Mouse (Mus musculus): ENCODE data around the gene Slc29a1. TPM values are rescaled to one million over a fixed set of nuclear protein-coding genes. Genes with fewer than 3 reads are reported as not detected.
A peak's percentile ranks its signal among the peaks of the same experiment; 100 is the strongest.

The Slc29a1 gene
- polyA plus RNA-seq, 1 experiment from 2014 or later = 38.2 TPM

- Histone ChIP-seq H3K27me3 (peaks cover 8% of the 10 kb centered on the region), H3K4me2 (no peak overlapping the region), H3K9me3 (no peaks in the 10 kb centered on the region), H3K4me1 (replicated peaks) (peaks cover 6% of the 10 kb centered on the region; the same call in 1 of the 2 replicates), H3K4me3 (no peak overlapping the region), H3K27ac (no peak overlapping the region), H3K9ac (no peak overlapping the region), H3K36me3 (no peaks in the 10 kb centered on the region)
- ATAC-seq (ENCODE audit: low FRiP score) = no peak
- WGBS = 82% methylated on average over 15 of the region's 15 CpGs
Observed at GRCm38 (mm10) chr17:45606992-45607879, 7.8 kb upstream of the Slc29a1 start.

- H3K36me3 ChIP-seq = no peaks in the 10 kb centered on the region
- no peak overlapping the region for H3K4me3 ChIP-seq
- ATAC-seq (ENCODE audit: low FRiP score) = no peak
- no peaks in the 10 kb centered on the region for H3K9me3 ChIP-seq
- H3K9ac ChIP-seq = no peak overlapping the region
- 79% methylated on average over 3 of the region's 3 CpGs for WGBS
- H3K4me2 ChIP-seq = no peak overlapping the region
- H3K27me3 ChIP-seq = peaks cover 32% of the 10 kb centered on the region
- peaks cover 21% of the 10 kb centered on the region for H3K4me1 ChIP-seq (replicated peaks)
- H3K27ac ChIP-seq = no peak overlapping the region
Observed at GRCm38 (mm10) chr17:45602984-45603383, 3.6 kb upstream of the Slc29a1 start.

- no peak within 1 kb of the TSS for H3K27ac ChIP-seq
- ATAC-seq (ENCODE audit: low FRiP score) = peak; percentile 32; the same call in 1 of the 2 replicates
- H3K4me3 ChIP-seq = no peak within 1 kb of the TSS
- peaks cover 35% of the 10 kb centered on the region for H3K27me3 ChIP-seq
- no peaks in the 10 kb centered on the region for H3K36me3 ChIP-seq
- H3K4me1 ChIP-seq (replicated peaks) = peaks cover 24% of the 10 kb centered on the region
- H3K9ac ChIP-seq = no peak within 1 kb of the TSS
- 22% methylated on average over 6 of the region's 6 CpGs for WGBS
- H3K9me3 ChIP-seq = no peaks in the 10 kb centered on the region
- no peak within 1 kb of the TSS for H3K4me2 ChIP-seq
Observed at GRCm38 (mm10) chr17:45601877-45602304, 2.5 kb upstream of the Slc29a1 start, which contains the start of gene Mymx. Mymx (minus strand) TSS chr17:45602102.

GRCm38 (mm10) chr17:45601325-45601724 is 1.9 kb upstream of the Slc29a1 start:
- peaks cover 39% of the 10 kb centered on the region for H3K27me3 ChIP-seq
- no peak overlapping the region for H3K9ac ChIP-seq
- H3K4me2 ChIP-seq = no peak overlapping the region
- peaks cover 30% of the 10 kb centered on the region for H3K4me1 ChIP-seq (replicated peaks)
- no peaks in the 10 kb centered on the region for H3K9me3 ChIP-seq
- H3K36me3 ChIP-seq = no peaks in the 10 kb centered on the region
- no peak for ATAC-seq (ENCODE audit: low FRiP score)
- 13% methylated on average over 22 of the region's 22 CpGs for WGBS
- no peak overlapping the region for H3K27ac ChIP-seq
- no peak overlapping the region for H3K4me3 ChIP-seq

GRCm38 (mm10) chr17:45600267-45600666 is 861 bp upstream of the Slc29a1 start:
- no peak overlapping the region for H3K27ac ChIP-seq
- no peak overlapping the region for H3K4me2 ChIP-seq
- WGBS = 56% methylated on average over 8 of the region's 8 CpGs
- H3K27me3 ChIP-seq = peaks cover 42% of the 10 kb centered on the region
- peaks cover 41% of the 10 kb centered on the region for H3K4me1 ChIP-seq (replicated peaks)
- no peak for ATAC-seq (ENCODE audit: low FRiP score)
- no peak overlapping the region for H3K9ac ChIP-seq
- H3K4me3 ChIP-seq = no peak overlapping the region
- no peaks in the 10 kb centered on the region for H3K9me3 ChIP-seq
- H3K36me3 ChIP-seq = no peaks in the 10 kb centered on the region

- Histone ChIP-seq H3K4me3 (no peak overlapping the region), H3K36me3 (no peaks in the 10 kb centered on the region), H3K4me1 (replicated peaks) (peaks cover 54% of the 10 kb centered on the region), H3K27me3 (peaks cover 56% of the 10 kb centered on the region), H3K9me3 (no peaks in the 10 kb centered on the region), H3K4me2 (peak overlapping the region; percentile 56), H3K9ac (no peak overlapping the region), H3K27ac (no peak overlapping the region)
- ATAC-seq (ENCODE audit: low FRiP score) = no peak
- 34% methylated on average over 3 of the region's 3 CpGs for WGBS
Observed at GRCm38 (mm10) chr17:45598891-45599290, 515 bp downstream of the Slc29a1 start.

- Histone ChIP-seq H3K36me3 (no peaks in the 10 kb centered on the region), H3K4me2 (no peak overlapping the region), H3K9ac (no peak overlapping the region), H3K27ac (no peak overlapping the region), H3K27me3 (peaks cover 58% of the 10 kb centered on the region), H3K4me1 (replicated peaks) (peaks cover 60% of the 10 kb centered on the region), H3K9me3 (no peaks in the 10 kb centered on the region), H3K4me3 (no peak overlapping the region)
- WGBS = 96% methylated on average over 2 of the region's 2 CpGs
- ATAC-seq (ENCODE audit: low FRiP score) = no peak
Observed at GRCm38 (mm10) chr17:45598376-45598775, 1.0 kb downstream of the Slc29a1 start.

GRCm38 (mm10) chr17:45597787-45598186 is 1.6 kb downstream of the Slc29a1 start:
- no peak overlapping the region for H3K27ac ChIP-seq
- H3K36me3 ChIP-seq = no peaks in the 10 kb centered on the region
- H3K4me1 ChIP-seq (replicated peaks) = peaks cover 65% of the 10 kb centered on the region

GRCm38 (mm10) chr17:45596631-45597396 is 2.6 kb downstream of the Slc29a1 start:
- peaks cover 71% of the 10 kb centered on the region for H3K4me1 ChIP-seq (replicated peaks)
- 21% methylated on average over 11 of the region's 11 CpGs for WGBS
- H3K9ac ChIP-seq = no peak overlapping the region
- no peaks in the 10 kb centered on the region for H3K36me3 ChIP-seq
- no peak for ATAC-seq (ENCODE audit: low FRiP score)
- H3K27me3 ChIP-seq = peaks cover 60% of the 10 kb centered on the region
- peak overlapping the region; percentile 62 for H3K27ac ChIP-seq
- no peak overlapping the region for H3K4me3 ChIP-seq
- H3K4me2 ChIP-seq = no peak overlapping the region
- no peaks in the 10 kb centered on the region for H3K9me3 ChIP-seq

More at GRCm38 (mm10) chr17:45597787-45598186, 1.6 kb downstream of the Slc29a1 start:
- WGBS = 51% methylated on average over 3 of the region's 3 CpGs
- H3K4me2 ChIP-seq = no peak overlapping the region
- no peak overlapping the region for H3K9ac ChIP-seq
- ATAC-seq (ENCODE audit: low FRiP score) = no peak
- no peak overlapping the region for H3K4me3 ChIP-seq
- H3K9me3 ChIP-seq = no peaks in the 10 kb centered on the region
- H3K27me3 ChIP-seq = peaks cover 61% of the 10 kb centered on the region

- peaks cover 69% of the 10 kb centered on the region for H3K4me1 ChIP-seq (replicated peaks)
- no peaks in the 10 kb centered on the region for H3K9me3 ChIP-seq
- peak overlapping the region; percentile 73 for H3K9ac ChIP-seq
- 5% methylated on average over 23 of the region's 23 CpGs for WGBS
- peak overlapping the region; percentile 47 for H3K4me3 ChIP-seq
- H3K27me3 ChIP-seq = peaks cover 50% of the 10 kb centered on the region
- H3K27ac ChIP-seq = peak overlapping the region; percentile 62
- no peaks in the 10 kb centered on the region for H3K36me3 ChIP-seq
- ATAC-seq (ENCODE audit: low FRiP score) = peak; percentile 36
- peak overlapping the region; percentile 92 for H3K4me2 ChIP-seq
Observed at GRCm38 (mm10) chr17:45595736-45596390, 3.5 kb downstream of the Slc29a1 start.

GRCm38 (mm10) chr17:45594881-45595735 is 4.3 kb downstream of the Slc29a1 start:
- ATAC-seq (ENCODE audit: low FRiP score) = peak; percentile 67
- H3K27ac ChIP-seq = peak overlapping the region; percentile 62
- WGBS = under 1% methylated on average over 54 of the region's 58 CpGs
- peak overlapping the region; percentile 47 for H3K4me3 ChIP-seq
- no peaks in the 10 kb centered on the region for H3K36me3 ChIP-seq
- peaks cover 43% of the 10 kb centered on the region for H3K27me3 ChIP-seq
- H3K4me1 ChIP-seq (replicated peaks) = peaks cover 69% of the 10 kb centered on the region
- peak overlapping the region; percentile 73 for H3K9ac ChIP-seq
- H3K4me2 ChIP-seq = peak overlapping the region; percentile 92
- H3K9me3 ChIP-seq = no peaks in the 10 kb centered on the region
